Mouse (Mus musculus) ES-E14 (cell line): ENCODE data around the gene Arid1a.

ENCODE experiments used
- CHD2 ChIP-seq: IDR thresholded peaks from 2 replicates; pipeline ENCODE4 v1.6.1; 2014; ENCODE audit warnings: mild to moderate bottlenecking, low read depth, low read length, inconsistent platforms
- HCFC1 ChIP-seq: IDR thresholded peaks from 2 replicates; pipeline ENCODE4 v1.6.1; 2012; ENCODE audit warnings: low read length, inconsistent platforms, borderline replicate concordance; ENCODE audit not compliant: insufficient read depth
- MAFK ChIP-seq: IDR thresholded peaks from 2 replicates; pipeline ENCODE4 v1.6.1; 2014; ENCODE audit warnings: mild to moderate bottlenecking, low read depth, low read length, inconsistent platforms; ENCODE audit not compliant: insufficient read depth
- ZC3H11A ChIP-seq: IDR thresholded peaks from 2 replicates; pipeline ENCODE4 v1.6.1; 2012; ENCODE audit warnings: low read depth, mild to moderate bottlenecking, inconsistent platforms, low read length, borderline replicate concordance
- ZNF384 ChIP-seq: IDR thresholded peaks from 2 replicates; pipeline ENCODE4 v1.6.1; 2012; ENCODE audit warnings: low read depth, low read length, inconsistent platforms

GRCm38 (mm10) chr4:133677266-133677665 lies 79.3 kb downstream of the Arid1a start:
- TF ChIP-seq CHD2 (no peak), ZC3H11A (no peak), HCFC1 (no peak), MAFK (no peak), ZNF384 (no peak)
